Mouse (Mus musculus): ENCODE measurements around the gene Smtn.

DNA sequence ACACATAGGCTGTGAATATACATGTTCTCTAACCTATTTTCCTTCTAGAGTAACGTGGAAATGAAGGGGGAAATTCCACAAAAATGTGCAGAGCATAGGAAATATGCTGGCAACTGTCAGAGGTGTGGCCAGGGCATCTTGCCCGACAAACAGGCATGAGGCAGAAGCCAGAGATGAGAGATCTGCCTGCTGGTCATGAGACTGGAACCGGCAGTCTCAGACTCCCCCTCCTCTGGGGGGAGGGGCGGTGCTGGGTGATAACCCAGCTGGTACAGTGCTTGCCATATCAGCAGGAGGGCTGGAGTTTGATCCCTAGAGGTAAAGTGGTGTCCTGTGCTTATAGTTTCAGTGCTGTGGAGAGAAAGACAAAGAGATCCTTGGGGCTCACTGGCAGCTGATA, 46.9 kb upstream of the Smtn start:
- no peak for TF ChIP-seq CTCF (IDR thresholded peaks at IDR 0.05; ENCODE audit: low read depth, low read length)
- no peak for TF ChIP-seq POLR2AphosphoS5 (IDR thresholded peaks at IDR 0.05; ENCODE audit: insufficient replicate concordance, low read depth, low read length)
- no peak for TF ChIP-seq GATA2 (IDR thresholded peaks at IDR 0.05; ENCODE audit: borderline replicate concordance, low read depth, low read length)
- TF ChIP-seq TAL1 (conservative IDR thresholded peaks at IDR 0.05; ENCODE audit: low read depth, low read length), result no peak
